Mouse (Mus musculus) gastrocnemius, postnatal 36 days (tissue): ENCODE results near the gene Ampd3. TPM values are rescaled to one million over a fixed set of nuclear protein-coding genes. Genes with fewer than 3 reads are reported as not detected.

ENCODE experiments used
- DNase-seq, 2 experiments: peaks; one replicate each; pipeline ENCODE4 v3.0.0; 2022
- intact Hi-C: fragments of 180-260 bp; cut with DNase I; formaldehyde crosslinking; loops from one replicate; pipeline ENCODE4 v1.15.1; 2025
- microRNA-seq, 2 experiments: library from miRNA; unstranded; fragments of <30 nt; microRNA quantifications; one replicate each; pipeline ENCODE4 v1.2.0; 2021
- total RNA-seq, 2 experiments: library from RNA; stranded (reverse); gene quantifications; 2 replicates each; pipeline ENCODE4 v1.2.3; 2021

The Ampd3 gene
- total RNA-seq, 2 experiments from 2014 or later = 6.0 to 9.8 TPM

DNA sequence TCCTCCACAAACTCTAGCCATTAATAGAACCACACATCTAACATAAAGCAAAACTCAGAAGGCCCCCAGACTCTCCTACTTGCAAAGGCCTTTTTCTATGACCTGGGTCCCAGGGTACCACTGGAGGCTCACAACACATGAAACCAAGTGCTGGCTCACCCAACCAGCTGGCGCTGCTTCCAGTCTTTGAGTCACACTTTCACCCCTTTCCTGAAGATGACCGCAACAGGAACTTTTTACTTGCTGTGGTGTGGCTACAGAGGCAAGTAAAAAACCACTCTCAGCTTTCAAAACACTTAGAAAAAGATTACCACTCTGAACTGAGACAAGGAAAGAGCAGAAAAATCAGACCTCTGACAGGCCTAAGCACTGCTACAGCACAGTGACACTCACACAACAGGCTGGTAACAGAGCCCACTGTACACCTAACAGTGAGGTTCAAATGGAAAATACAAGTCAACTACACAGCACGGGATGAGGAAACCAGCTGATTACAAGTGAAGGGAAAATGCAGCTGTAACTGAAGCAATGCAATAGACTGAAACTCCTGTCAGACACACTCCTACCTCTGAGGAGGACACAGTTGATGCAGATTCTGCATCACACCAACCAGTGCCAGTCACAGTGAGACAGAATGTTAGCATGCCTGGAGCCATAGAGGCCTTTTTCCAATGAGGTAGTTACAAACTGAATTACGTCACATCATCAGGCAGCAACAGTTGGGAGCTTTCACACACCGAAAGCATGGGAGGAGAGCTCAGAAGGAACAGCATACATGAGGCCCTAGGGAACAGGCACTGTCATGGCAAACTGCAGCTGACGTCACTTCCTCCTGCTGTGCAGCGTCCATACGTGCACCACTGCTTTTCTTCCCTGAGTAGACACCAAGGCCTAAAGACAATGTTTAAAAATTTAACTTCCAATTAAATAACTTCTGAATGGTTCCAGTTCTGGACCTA lies 56.3 kb downstream of the Ampd3 start:
- intact Hi-C loops = no loop called here
- DNase-seq = no peak

DNA sequence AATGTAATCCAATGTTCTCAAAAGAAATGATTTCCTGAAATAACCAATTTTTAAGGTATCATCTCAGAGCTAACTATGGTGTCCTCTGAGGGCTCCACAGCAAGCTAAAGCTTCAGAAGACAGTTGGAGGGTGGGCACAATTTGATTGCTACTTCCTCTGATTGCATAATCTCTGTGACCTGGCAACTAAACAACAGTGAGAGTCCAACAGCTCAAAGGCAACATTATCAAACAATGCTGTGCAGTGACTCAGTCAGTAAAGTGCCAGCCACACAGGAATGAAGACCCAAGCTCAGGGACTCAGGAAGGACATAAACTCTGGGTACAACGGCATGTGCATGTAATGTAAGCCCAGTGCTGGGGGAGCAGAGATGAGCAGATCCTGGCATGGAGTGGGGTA lies 65.0 kb downstream of the Ampd3 start:
- intact Hi-C loops = no loop called here
- no peak for DNase-seq

DNA sequence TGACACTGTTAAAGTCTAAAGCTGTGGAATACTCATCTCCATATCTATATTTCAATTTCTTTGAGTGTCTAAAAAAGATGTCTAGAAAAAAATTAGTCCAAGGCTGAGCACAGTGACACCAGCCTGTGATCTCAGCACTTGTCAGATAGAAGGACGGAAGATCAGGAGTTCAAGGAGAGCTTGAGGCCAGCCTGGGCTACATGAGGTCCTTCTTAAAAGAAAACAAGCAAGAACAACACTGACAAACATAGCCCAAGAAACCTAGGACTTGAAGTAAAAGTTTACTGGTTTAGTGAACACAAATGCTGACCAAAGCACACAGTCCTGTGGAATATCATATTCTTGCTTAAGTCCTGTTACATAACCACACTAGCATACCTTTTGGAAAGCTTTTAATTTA lies 66.0 kb downstream of the Ampd3 start:
- intact Hi-C loops = no loop called here
- DNase-seq = no peak

DNA sequence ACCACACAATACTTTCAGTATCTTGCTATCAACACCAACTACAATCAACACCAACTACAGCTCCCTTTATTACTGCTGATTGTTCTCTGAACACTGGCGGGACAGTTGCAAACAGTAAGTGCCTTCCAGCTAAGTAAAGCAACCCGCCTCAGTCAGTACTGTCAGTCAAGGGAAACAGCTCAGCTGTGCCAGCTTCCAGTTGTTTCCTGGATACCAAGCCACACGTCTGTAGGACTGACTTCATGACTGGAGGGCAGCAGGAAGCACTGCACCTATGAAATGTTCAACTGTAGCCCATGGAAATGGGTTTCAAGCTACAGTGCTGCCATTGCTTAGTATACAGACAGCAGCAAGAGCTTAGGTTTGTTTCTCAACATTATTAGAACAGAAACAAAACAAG lies 66.5 kb downstream of the Ampd3 start:
- intact Hi-C loops = no loop called here
- DNase-seq = no peak

DNA sequence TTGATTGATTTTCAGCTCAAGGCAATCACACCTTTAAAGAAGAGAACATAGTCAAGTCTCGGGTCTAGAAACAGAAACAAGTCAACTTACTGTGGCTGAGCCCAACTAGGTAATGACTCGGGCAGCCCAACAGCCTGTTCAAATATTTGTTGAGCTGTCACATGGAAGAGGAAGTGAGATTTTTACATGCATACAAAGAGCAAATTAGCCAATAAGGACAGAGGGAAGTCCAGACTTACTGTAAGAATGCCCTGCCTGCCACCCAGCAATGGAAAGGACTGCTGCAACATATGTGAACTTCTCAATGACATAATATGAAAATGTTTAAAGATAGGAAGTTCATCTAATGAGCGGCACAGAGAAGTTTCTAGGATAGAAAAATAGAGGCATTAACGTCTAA lies 72.3 kb downstream of the Ampd3 start:
- DNase-seq = no peak
- intact Hi-C loops = no loop called here

DNA sequence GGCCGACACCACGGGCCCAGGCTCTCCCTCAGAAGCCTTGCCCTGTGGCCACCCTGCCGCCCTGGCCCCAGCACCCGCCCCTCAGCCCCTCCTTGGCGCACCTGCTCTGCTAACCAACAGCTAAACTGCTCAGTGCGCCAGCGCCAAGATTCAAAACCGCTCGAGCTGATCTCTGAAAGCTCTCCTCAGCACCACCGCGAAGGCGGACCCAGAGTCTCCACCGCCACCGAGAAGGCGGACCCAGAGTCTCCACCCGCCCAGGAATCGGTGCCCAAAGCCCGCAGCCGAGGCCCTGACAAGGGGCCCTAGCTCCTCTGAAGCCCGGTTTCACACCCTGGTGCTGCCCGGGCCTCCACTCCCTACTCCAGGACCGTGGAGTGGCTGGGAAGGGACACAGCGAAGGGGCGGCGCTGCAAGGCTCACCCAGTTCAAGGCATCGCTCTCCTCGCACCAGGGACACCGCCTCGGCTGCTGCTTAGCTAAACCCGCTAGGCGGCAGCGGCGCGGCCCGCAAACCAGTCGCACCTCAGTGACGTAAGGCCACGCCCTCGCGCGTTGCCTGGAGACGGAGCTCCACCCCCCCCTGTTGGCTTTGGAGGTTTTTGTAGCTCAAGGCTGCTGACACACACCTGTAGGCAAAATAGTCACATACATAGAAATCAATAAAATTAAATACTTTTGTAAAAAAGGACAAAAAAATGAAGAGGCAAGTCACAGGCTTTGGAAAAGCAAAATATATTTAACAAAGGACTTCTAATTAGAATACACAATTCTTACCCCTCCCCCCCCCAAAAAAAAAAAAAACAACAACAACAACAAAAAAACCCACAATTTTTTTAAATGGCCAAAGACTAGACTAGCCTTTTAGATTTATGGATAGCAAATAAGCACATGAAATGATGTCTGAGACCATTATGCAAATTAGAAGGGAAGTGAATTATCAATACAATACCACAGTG lies 76.2 kb downstream of the Ampd3 start, which contains the start of gene Rnf141:
TSS of gene Rnf141 (minus strand) at position 542 of the 959 bp plus-strand sequence.
- intact Hi-C loops = no loop called here
- peak; percentile 84 to 87 for DNase-seq

DNA sequence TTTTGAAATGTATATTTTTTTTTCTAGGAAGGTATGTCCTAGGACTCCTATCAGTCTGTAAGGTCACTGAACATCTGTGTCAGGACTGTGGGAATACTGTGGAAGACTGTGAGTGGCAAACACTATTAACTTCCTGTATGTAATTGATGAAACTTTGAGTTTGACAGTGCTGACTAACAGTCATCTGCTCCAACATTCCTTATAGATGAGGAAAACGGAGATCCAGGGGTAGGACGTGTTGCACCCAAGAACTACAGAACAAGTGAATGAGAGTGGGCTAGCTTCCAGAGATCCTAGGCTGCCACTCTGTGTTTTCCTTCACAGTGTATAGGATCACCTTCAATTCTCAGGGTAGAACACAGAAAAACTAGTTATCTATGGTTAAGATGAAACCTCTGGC lies 79.3 kb downstream of the Ampd3 start:
- intact Hi-C loops = no loop called here
- no peak for DNase-seq

DNA sequence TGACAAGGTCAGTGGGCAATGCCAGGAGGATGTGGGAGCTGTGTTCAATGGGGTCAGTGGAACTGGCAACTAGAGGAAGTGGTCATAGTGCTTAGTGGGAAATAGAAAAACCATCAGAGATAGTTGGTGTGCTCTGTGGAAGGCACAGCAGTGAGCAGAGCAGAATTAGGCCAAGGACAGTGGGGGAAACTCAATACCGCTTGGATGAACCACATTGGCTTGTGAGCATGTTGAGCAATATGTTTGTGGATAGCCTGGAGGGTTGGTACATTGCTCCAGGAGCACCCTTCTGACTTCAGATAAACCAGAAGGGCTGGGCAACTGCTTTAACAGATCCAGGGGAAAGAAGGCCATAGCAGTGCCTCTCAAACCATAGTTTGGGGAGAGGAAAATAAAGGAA lies 80.4 kb downstream of the Ampd3 start:
- intact Hi-C loops = no loop called here
- DNase-seq = no peak

DNA sequence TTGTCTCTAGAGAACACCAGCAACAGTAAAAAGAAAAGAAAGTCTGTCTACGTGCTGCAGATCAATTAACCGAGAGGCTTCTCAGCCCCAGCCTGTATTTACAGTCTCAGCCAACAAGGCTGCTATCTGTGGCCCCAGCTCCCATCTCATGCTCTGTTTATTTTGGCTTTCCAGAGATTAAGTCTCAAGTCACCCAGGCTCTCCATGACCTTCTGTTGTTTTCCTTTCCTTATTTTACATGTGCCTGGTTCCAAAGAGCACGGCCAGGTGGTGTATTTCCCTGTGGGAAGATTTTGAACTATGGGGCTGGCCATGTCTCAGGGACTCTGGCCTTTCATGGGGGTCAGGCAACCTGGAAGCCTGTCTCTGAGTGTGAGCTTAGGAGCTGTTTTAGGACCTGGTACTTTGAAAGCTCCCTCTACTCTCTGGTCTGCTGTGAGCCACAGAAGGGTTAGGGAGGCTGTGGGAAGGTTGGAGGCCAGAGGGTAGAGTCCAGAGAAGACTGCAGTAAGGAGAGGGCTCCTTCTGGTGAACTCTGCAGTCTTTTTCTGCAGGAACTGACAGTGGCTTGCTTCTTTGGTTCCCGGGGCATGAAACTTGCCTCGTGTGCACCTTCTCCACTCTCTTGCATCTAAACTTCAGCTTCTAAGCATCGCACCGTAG lies 83.7 kb downstream of the Ampd3 start:
- no peak for DNase-seq
- intact Hi-C loops = no loop called here

DNA sequence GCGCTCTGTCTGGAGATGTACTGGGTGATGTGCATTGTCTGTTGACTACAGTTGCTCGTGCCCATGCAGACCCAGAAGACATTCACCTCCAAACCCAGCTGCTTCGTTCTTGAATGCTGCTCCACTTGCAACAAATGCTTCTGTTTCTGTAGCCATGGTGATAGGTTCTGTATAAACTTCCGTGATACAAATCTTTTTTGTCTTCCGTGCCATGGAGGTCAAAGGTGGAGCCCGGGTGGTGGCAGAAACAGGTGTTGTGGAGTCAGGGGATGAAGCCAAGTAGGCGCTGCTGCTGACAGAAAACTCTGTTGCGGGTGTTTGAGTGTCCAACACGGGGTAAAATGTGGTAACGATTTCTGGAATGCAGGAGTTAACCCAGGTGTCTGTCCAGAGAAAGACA lies 85.6 kb downstream of the Ampd3 start:
- no peak for DNase-seq
- intact Hi-C loops = no loop called here

DNA sequence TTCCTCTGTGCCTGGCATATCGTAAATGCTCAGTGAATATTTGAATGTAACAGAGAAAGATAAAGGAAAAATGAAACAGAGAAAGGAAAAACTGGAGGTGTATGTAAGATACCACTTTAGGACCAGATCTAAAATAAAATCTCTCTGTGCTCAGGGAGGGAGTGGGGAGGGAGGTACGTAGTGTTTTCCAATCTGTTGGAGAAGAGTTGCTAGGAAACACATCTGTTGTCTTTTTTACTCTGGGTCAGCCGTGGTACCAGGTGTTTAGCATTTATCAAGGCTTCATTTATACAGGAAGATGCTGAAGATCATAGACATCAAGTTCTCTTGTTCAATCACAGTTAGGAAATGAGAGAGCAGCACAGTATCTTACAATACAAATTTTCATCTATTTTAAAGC lies 86.5 kb downstream of the Ampd3 start:
- DNase-seq = no peak
- intact Hi-C loops = no loop called here

DNA sequence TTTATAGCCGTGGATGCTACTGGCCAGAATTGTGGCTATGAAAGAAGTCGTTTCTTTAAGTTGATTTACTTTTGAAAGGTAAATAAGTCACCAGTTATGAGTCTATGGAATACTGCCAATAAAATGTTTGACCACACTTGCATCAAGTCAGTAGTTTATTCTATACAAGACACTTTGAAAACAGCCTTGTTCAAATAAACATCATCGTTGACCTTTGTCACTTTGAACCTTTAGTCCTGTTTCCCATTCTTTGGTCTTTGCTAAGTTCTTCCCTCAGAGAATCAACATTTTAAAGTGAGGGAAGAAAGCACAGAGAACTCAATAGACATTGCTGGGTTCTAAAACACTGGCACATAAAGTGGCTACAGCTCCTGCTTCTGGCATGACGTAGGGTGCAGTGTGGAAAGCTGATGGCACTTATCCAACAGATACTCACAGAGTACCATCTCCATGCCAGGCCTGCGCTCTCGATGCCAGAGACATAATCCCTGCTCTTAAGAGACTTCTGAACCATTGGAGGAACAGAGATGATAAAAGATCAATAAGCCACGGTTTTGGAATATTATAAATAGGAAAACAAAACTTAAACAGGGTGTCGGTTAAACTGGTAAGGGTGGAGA lies 87.0 kb downstream of the Ampd3 start:
- no peak for DNase-seq
- intact Hi-C loops = no loop called here

DNA sequence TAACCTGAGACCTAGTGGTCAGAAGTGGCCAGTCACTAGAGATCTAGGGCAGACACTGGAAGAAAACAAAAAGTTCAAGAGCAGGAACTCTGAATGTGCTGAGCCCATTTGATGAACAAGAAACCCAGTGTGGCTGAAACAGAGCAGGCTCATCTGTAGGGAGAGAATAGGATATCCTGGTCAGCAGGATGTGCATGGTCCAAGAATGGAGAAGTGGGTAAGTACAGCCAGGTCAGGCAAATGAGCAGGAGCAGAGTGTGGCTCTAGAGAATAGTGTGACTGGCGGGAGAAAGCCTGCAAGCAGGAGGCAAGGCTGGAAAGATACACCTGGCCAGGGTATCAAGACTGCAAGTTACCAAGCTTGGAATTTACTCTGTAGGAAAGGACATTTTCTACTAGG lies 87.6 kb downstream of the Ampd3 start:
- DNase-seq = no peak
- intact Hi-C loops = no loop called here

DNA sequence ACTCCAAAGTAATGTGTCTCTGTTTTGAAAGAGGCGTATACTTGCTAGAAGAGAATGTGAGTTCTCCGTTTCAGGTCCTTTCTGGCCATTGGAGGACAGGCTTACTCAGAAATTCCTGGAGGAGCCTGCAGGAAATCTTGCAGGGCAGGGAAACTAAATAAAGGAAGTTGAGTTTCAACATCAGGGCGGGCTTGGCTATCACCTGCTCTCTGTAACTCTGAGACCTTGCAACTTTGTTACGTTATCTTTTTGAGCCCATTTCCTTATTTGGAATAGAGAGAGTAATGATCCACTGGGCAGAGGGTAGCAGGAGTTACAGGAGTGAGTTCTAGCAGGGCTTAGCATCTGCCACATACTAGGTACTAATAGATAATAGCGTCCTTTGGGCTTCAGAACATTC lies 92.1 kb downstream of the Ampd3 start:
- no peak for DNase-seq
- intact Hi-C loops = no loop called here

Small RNAs within 50 kb of the gene (microRNA-seq; reads per million reads assigned to microRNA genes)
- 0 reads per million in 2 experiments for gene Gm47282

Other genes with a start within 250 kb of the Ampd3 start
- 10 to 100 TPM in 1 of 2 experiments, 1 to 10 TPM in 1; 9.2 to 11.7 TPM for gene Sbf2, start 153.3 kb upstream of the Ampd3 start, total RNA-seq
- gene Adm, start 140.5 kb upstream of the Ampd3 start, total RNA-seq = 1 to 10 TPM; 1.7 to 2.9 TPM
- gene Rnf141, start 76.3 kb downstream of the Ampd3 start, total RNA-seq = 10 to 100 TPM; 17.6 to 20.4 TPM
- 1 to 10 TPM; 4.5 to 8.0 TPM for gene Lyve1, start 95.0 kb downstream of the Ampd3 start, total RNA-seq
- 1 to 10 TPM; 6.0 to 6.5 TPM for gene Mrvi1, start 214.3 kb downstream of the Ampd3 start, total RNA-seq